Mouse (Mus musculus) thymus, adult 2 months (tissue): ENCODE results near the gene Gipc2.

ENCODE experiments used
- CTCF ChIP-seq: fragments of 200-500 bp; IDR thresholded peaks from 2 replicates; pipeline ENCODE4 v1.5.1; 2012; ENCODE audit warnings: mild to moderate bottlenecking, control low read depth, low read length, moderate library complexity, borderline replicate concordance; ENCODE audit not compliant: control insufficient read depth, poor library complexity, insufficient read depth; ENCODE audit errors: extremely low read depth
- POLR2A ChIP-seq: fragments of 200-500 bp; IDR thresholded peaks from 2 replicates; pipeline ENCODE4 v1.6.1; 2012; ENCODE audit warnings: mild to moderate bottlenecking, low read length, control low read depth, moderate library complexity; ENCODE audit not compliant: control insufficient read depth, poor library complexity, insufficient read depth; ENCODE audit errors: extremely low read depth

GRCm38 (mm10) chr3:152066696-152067095 lies 99.3 kb downstream of the Gipc2 start:
- no peak for TF ChIP-seq POLR2A
- TF ChIP-seq CTCF: no peak
